Mouse (Mus musculus) kidney, adult 2 months (tissue): ENCODE data around the gene Galnt2.

Experiments
- CTCF ChIP-seq: fragments of 200-500 bp; conservative IDR thresholded peaks from 2 replicates; pipeline ENCODE4 v1.5.1; 2011; ENCODE audit warnings: low read depth, mild to moderate bottlenecking, control low read depth, low read length, moderate library complexity, mixed read lengths; ENCODE audit not compliant: insufficient read depth, insufficient read length
- POLR2A ChIP-seq: fragments of 200-500 bp; IDR thresholded peaks from one replicate; pipeline ENCODE4 v1.6.1; 2011; ENCODE audit warnings: low read depth, low read length, control low read depth

DNA sequence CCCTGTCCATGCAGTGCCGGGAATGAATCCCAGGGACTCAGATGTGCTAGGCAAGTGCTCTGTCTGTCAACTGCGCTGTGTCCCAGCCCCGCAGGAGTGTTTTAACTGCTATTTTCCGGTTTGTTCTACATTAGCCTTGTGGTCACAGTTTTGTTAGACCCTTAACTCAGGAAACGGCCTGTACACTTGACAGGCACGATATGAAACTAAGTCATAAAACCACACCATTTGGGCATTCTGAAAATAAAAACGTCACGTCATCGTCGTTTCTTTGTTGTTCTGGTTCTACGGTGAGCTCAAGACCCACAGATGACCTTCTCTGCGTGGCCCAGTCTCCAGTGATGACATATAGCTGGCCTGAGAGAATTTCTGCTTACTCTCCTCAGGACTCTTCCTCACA lies 40.3 kb downstream of the Galnt2 start:
- TF ChIP-seq POLR2A (no peak), CTCF (no peak)
